Mouse (Mus musculus) lung, embryonic 16.5 days (tissue): Measurements from ENCODE around the gene Uqcrh. TPM values are rescaled to one million over a fixed set of nuclear protein-coding genes. Genes with fewer than 3 reads are reported as not detected.
A peak's percentile ranks its signal among the peaks of the same experiment; 100 is the strongest.

Experiments
- ATAC-seq: fragments of 200-750 bp; cut with Nextera tagmentation; 2 replicates; pipeline ENCODE4 v1.8.0; 2017; ENCODE audit warnings: low read depth, mild to moderate bottlenecking, moderate library complexity
- H3K27ac ChIP-seq: fragments of 300-500 bp; sonication (generic); 2 replicates; pipeline ENCODE4 v1.5.1; 2014; ENCODE audit warnings: mild to moderate bottlenecking, control low read depth, low read length
- H3K27me3 ChIP-seq: fragments of 300-500 bp; sonication (generic); 2 replicates; pipeline ENCODE4 v1.6.1; 2014; ENCODE audit warnings: low read depth, low read length, mixed read lengths; ENCODE audit not compliant: control insufficient read depth, insufficient read depth
- H3K36me3 ChIP-seq: fragments of 300-500 bp; sonication (generic); 2 replicates; pipeline ENCODE4 v1.6.1; 2014; ENCODE audit warnings: low read length; ENCODE audit not compliant: control insufficient read depth, insufficient read depth
- H3K4me1 ChIP-seq: fragments of 300-500 bp; sonication (generic); replicated peaks from 2 replicates; pipeline ENCODE4 v1.6.1; 2014; ENCODE audit warnings: low read length, mixed read lengths; ENCODE audit not compliant: control insufficient read depth, insufficient read depth
- H3K4me2 ChIP-seq: fragments of 300-500 bp; sonication (generic); 2 replicates; pipeline ENCODE4 v1.6.1; 2014; ENCODE audit warnings: low read depth, low read length, control low read depth
- H3K4me3 ChIP-seq: fragments of 300-500 bp; sonication (generic); 2 replicates; pipeline ENCODE4 v1.5.1; 2014; ENCODE audit warnings: mild to moderate bottlenecking, low read length, control low read depth
- H3K9ac ChIP-seq: fragments of 300-500 bp; sonication (generic); 2 replicates; pipeline ENCODE4 v1.6.1; 2014; ENCODE audit warnings: low read length, control low read depth
- H3K9me3 ChIP-seq: fragments of 300-500 bp; sonication (generic); 2 replicates; pipeline ENCODE4 v1.6.1; 2016; ENCODE audit warnings: low read length; ENCODE audit not compliant: control insufficient read depth
- WGBS: fragments of 180-500 bp; shearing (Covaris S2); extraction: QIAGEN DNeasy Blood & Tissue Kit; methylation state at CpG from one replicate; pipeline ENCODE4 v1.1.7; 2014; 5-methylcytosine and 5-hydroxymethylcytosine counted together
- polyA plus RNA-seq: library from polyadenylated mRNA; unstranded; fragments of >200 nt; fragmentation: Nextera tagmentation; extraction: Ambion mirVana; gene quantifications from 2 replicates; pipeline ENCODE4 v1.2.1, GENCODE M21; 2015

The Uqcrh gene
- 487 and 499 TPM in 2 replicates for polyA plus RNA-seq

DNA sequence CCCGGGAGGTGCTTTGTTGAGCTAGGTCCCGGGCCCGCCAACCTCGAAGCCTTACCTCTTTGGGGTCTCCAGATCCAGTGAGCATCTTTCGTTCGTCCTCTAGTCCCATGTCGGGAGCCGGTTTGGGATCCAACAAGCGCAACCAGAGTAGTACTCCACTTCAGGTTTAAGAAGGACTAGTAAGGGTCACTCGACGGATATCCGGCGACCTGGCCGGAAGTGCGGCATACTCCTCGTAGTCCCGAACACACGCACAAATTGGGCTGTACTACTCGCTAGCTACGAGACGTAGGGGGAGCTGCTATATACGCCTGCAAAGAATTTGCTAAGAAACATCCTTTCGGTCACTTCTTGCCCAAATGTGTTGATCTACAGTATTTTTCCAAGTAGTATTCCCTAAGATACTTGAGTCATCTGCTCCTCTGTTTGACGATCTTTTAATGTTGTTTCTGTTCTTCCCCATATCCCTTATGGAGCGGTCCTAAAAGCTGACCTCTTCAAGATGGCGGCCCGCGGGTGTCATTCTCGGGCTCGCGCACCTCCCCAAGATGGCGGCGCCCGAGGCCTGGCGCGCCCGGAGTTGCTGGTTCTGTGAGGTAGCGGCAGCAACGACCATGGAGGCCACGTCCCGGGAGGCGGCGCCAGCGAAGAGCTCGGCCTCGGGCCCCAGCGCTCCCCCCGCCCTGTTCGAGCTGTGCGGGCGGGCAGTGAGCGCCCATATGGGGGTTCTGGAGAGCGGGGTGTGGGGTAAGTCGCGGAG, at the start of gene Uqcrh, which contains the start of gene Lrrc41:
Uqcrh (minus strand) TSS at position 211 of the 760 bp plus-strand sequence.
Lrrc41 (plus strand) TSS at position 409 of the 760 bp plus-strand sequence.
- H3K27ac ChIP-seq: peak within 1 kb of the TSS; percentile 97
- WGBS: under 1% methylated on average over 55 of the region's 55 CpGs
- peaks cover 22% of the 10 kb centered on the region for H3K4me1 ChIP-seq
- H3K9ac ChIP-seq: peak within 1 kb of the TSS; percentile 99
- peak within 1 kb of the TSS; percentile 77 for H3K4me2 ChIP-seq
- H3K36me3 ChIP-seq: peaks cover 3% of the 10 kb centered on the region; the same call in 1 of the 2 replicates
- ATAC-seq: peak; percentile 95
- no peaks in the 10 kb centered on the region for H3K9me3 ChIP-seq
- H3K4me3 ChIP-seq: peak within 1 kb of the TSS; percentile 100
- H3K27me3 ChIP-seq: no peaks in the 10 kb centered on the region

- H3K4me2 ChIP-seq: peak within 1 kb of the TSS; percentile 61
- H3K27me3 ChIP-seq: no peaks in the 10 kb centered on the region
- peaks cover 9% of the 10 kb centered on the region for H3K4me1 ChIP-seq
- peak within 1 kb of the TSS; percentile 57 for H3K4me3 ChIP-seq
- H3K27ac ChIP-seq: peak within 1 kb of the TSS; percentile 60
- no peaks in the 10 kb centered on the region for H3K9me3 ChIP-seq
- peak; percentile 99 for ATAC-seq
- peak within 1 kb of the TSS; percentile 72 for H3K9ac ChIP-seq
- H3K36me3 ChIP-seq: no peaks in the 10 kb centered on the region
- 4% methylated on average over 24 of the region's 24 CpGs for WGBS
These were observed 49.0 kb upstream of the Uqcrh start, which contains the start of the genes Rad54l and Pomgnt1 for GRCm38 (mm10) chr4:116123602-116124519. Rad54l (minus strand) TSS chr4:116123690. Pomgnt1 (plus strand) TSS chr4:116123840.

- WGBS: 0% methylated on average over 1 of the region's 1 CpGs
- H3K9me3 ChIP-seq: no peaks in the 10 kb centered on the region
- H3K27ac ChIP-seq: no peak overlapping the region
- peak overlapping the region; percentile 66 for H3K9ac ChIP-seq
- H3K4me3 ChIP-seq: peak overlapping the region; percentile 57
- no peaks in the 10 kb centered on the region for H3K27me3 ChIP-seq
- no peaks in the 10 kb centered on the region for H3K36me3 ChIP-seq
- peak overlapping the region; percentile 61 for H3K4me2 ChIP-seq
- no peak for ATAC-seq
- peaks cover 9% of the 10 kb centered on the region for H3K4me1 ChIP-seq
These were observed 47.9 kb upstream of the Uqcrh start for GRCm38 (mm10) chr4:116122762-116123161.

DNA sequence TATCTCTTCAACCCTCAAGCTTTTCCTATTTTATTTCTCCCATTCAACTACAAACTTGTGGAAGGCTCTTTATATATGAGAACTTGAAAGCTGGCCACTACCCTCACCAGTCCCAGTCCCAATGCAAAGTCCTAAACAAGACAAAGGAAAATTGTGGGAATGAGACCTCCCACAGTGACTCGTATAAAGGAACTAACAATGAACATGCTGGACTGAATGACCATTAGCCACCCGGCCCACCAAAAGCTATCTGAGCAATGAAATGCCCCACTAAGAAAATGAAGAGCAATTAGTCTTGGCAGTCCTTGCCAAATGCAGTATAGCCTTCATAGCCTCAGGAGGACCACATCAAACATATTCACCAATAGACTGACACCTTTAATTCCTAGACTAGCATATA, 36.6 kb upstream of the Uqcrh start:
- H3K9me3 ChIP-seq: no peaks in the 10 kb centered on the region
- no peak for ATAC-seq
- H3K9ac ChIP-seq: no peak overlapping the region
- H3K27me3 ChIP-seq: no peaks in the 10 kb centered on the region
- no peaks in the 10 kb centered on the region for H3K4me1 ChIP-seq
- H3K27ac ChIP-seq: no peak overlapping the region
- 86% methylated on average over 2 of the region's 2 CpGs for WGBS
- no peak overlapping the region for H3K4me3 ChIP-seq
- peaks cover 5% of the 10 kb centered on the region for H3K36me3 ChIP-seq
- H3K4me2 ChIP-seq: no peak overlapping the region

GRCm38 (mm10) chr4:116110695-116111094, 35.8 kb upstream of the Uqcrh start:
- Histone ChIP-seq H3K4me2 (no peak overlapping the region), H3K36me3 (peaks cover 5% of the 10 kb centered on the region), H3K9me3 (no peaks in the 10 kb centered on the region), H3K4me1 (no peaks in the 10 kb centered on the region), H3K27ac (no peak overlapping the region), H3K9ac (no peak overlapping the region), H3K27me3 (no peaks in the 10 kb centered on the region), H3K4me3 (no peak overlapping the region)
- no peak for ATAC-seq
- 92% methylated on average over 6 of the region's 6 CpGs for WGBS

- Histone ChIP-seq H3K9ac (no peak overlapping the region), H3K4me3 (no peak overlapping the region), H3K27me3 (no peaks in the 10 kb centered on the region), H3K27ac (no peak overlapping the region), H3K4me2 (no peak overlapping the region), H3K36me3 (peaks cover 18% of the 10 kb centered on the region), H3K9me3 (no peaks in the 10 kb centered on the region), H3K4me1 (no peaks in the 10 kb centered on the region)
- 93% methylated on average over 5 of the region's 5 CpGs for WGBS
- ATAC-seq: no peak
These were observed 30.4 kb upstream of the Uqcrh start for GRCm38 (mm10) chr4:116105278-116105677.

- Histone ChIP-seq H3K27ac (no peak overlapping the region), H3K27me3 (no peaks in the 10 kb centered on the region), H3K9me3 (no peaks in the 10 kb centered on the region), H3K4me2 (no peak overlapping the region), H3K9ac (no peak overlapping the region), H3K4me3 (no peak overlapping the region), H3K36me3 (peaks cover 37% of the 10 kb centered on the region), H3K4me1 (no peaks in the 10 kb centered on the region)
- ATAC-seq: no peak
- 68% methylated on average over 7 of the region's 7 CpGs for WGBS
These were observed 26.1 kb upstream of the Uqcrh start for GRCm38 (mm10) chr4:116100959-116101358.

GRCm38 (mm10) chr4:116097211-116097610, 22.3 kb upstream of the Uqcrh start:
- peaks cover 59% of the 10 kb centered on the region for H3K36me3 ChIP-seq
- no peak overlapping the region for H3K4me3 ChIP-seq
- 60% methylated on average over 8 of the region's 8 CpGs for WGBS
- no peak overlapping the region for H3K4me2 ChIP-seq
- no peaks in the 10 kb centered on the region for H3K27me3 ChIP-seq
- no peak overlapping the region for H3K27ac ChIP-seq
- H3K9ac ChIP-seq: no peak overlapping the region
- ATAC-seq: no peak
- H3K4me1 ChIP-seq: no peaks in the 10 kb centered on the region
- H3K9me3 ChIP-seq: no peaks in the 10 kb centered on the region

- no peak overlapping the region for H3K9ac ChIP-seq
- H3K9me3 ChIP-seq: no peaks in the 10 kb centered on the region
- no peak overlapping the region for H3K27ac ChIP-seq
- 85% methylated on average over 10 of the region's 10 CpGs for WGBS
- peaks cover 65% of the 10 kb centered on the region for H3K36me3 ChIP-seq
- no peak overlapping the region for H3K4me2 ChIP-seq
- H3K4me3 ChIP-seq: no peak overlapping the region
- H3K4me1 ChIP-seq: no peaks in the 10 kb centered on the region
- no peak for ATAC-seq
- no peaks in the 10 kb centered on the region for H3K27me3 ChIP-seq
These were observed 21.4 kb upstream of the Uqcrh start for GRCm38 (mm10) chr4:116096291-116096690.
